Mouse (Mus musculus): ENCODE results near the gene Dlg2. TPM values are rescaled to one million over a fixed set of nuclear protein-coding genes. Genes with fewer than 3 reads are reported as not detected.

Dlg2 gene
- polyA plus RNA-seq, 1 experiment from 2014 or later: 38.4 TPM

- ATAC-seq: no peak
- Histone ChIP-seq H3K27me3 (replicated peaks; ENCODE audit: control insufficient read depth, insufficient read depth, low read length) (no peaks in the 10 kb centered on the region), H3K27ac (ENCODE audit: low read length) (no peak overlapping the region), H3K4me3 (replicated peaks; ENCODE audit: low read length) (no peak overlapping the region), H3K9me3 (ENCODE audit: control insufficient read depth, low read length) (no peaks in the 10 kb centered on the region), H3K9ac (replicated peaks; ENCODE audit: low read depth, low read length) (no peak overlapping the region), H3K4me1 (replicated peaks; ENCODE audit: control insufficient read depth, insufficient read depth, low read length) (no peaks in the 10 kb centered on the region), H3K36me3 (ENCODE audit: control insufficient read depth, insufficient read depth) (no peaks in the 10 kb centered on the region), H3K4me2 (ENCODE audit: low read length) (no peak overlapping the region)
- 63% methylated on average over 5 of the region's 5 CpGs for WGBS
These were observed 1932.0 kb downstream of the Dlg2 start for GRCm38 (mm10) chr7:92408479-92408878.

- Histone ChIP-seq H3K9me3 (ENCODE audit: control insufficient read depth, low read length) (no peaks in the 10 kb centered on the region), H3K27ac (ENCODE audit: low read length) (no peak overlapping the region), H3K4me1 (replicated peaks; ENCODE audit: control insufficient read depth, insufficient read depth, low read length) (no peaks in the 10 kb centered on the region; the same call in 1 of the 2 replicates), H3K36me3 (ENCODE audit: control insufficient read depth, insufficient read depth) (no peaks in the 10 kb centered on the region), H3K4me2 (ENCODE audit: low read length) (no peak overlapping the region), H3K27me3 (replicated peaks; ENCODE audit: control insufficient read depth, insufficient read depth, low read length) (no peaks in the 10 kb centered on the region), H3K9ac (replicated peaks; ENCODE audit: low read depth, low read length) (no peak overlapping the region), H3K4me3 (replicated peaks; ENCODE audit: low read length) (no peak overlapping the region)
- ATAC-seq: no peak
- 85% methylated on average over 10 of the region's 10 CpGs for WGBS
These were observed 1944.0 kb downstream of the Dlg2 start for GRCm38 (mm10) chr7:92420474-92420873.

GRCm38 (mm10) chr7:92423017-92423416, 1946.5 kb downstream of the Dlg2 start:
- ATAC-seq: no peak
- Histone ChIP-seq H3K27ac (ENCODE audit: low read length) (no peak overlapping the region), H3K9ac (replicated peaks; ENCODE audit: low read depth, low read length) (no peak overlapping the region), H3K4me3 (replicated peaks; ENCODE audit: low read length) (no peak overlapping the region), H3K36me3 (ENCODE audit: control insufficient read depth, insufficient read depth) (no peaks in the 10 kb centered on the region), H3K4me2 (ENCODE audit: low read length) (no peak overlapping the region), H3K27me3 (replicated peaks; ENCODE audit: control insufficient read depth, insufficient read depth, low read length) (no peaks in the 10 kb centered on the region; the same call in 1 of the 2 replicates), H3K9me3 (ENCODE audit: control insufficient read depth, low read length) (no peaks in the 10 kb centered on the region), H3K4me1 (replicated peaks; ENCODE audit: control insufficient read depth, insufficient read depth, low read length) (no peaks in the 10 kb centered on the region)
- WGBS: 86% methylated on average over 3 of the region's 3 CpGs

GRCm38 (mm10) chr7:92424703-92425102, 1948.2 kb downstream of the Dlg2 start:
- H3K9me3 ChIP-seq (ENCODE audit: control insufficient read depth, low read length): no peaks in the 10 kb centered on the region
- 72% methylated on average over 3 of the region's 3 CpGs for WGBS
- H3K9ac ChIP-seq (replicated peaks; ENCODE audit: low read depth, low read length): no peak overlapping the region
- no peak for ATAC-seq
- H3K4me1 ChIP-seq (replicated peaks; ENCODE audit: control insufficient read depth, insufficient read depth, low read length): 0 out of 2 replicates have a peak, but pooled peaks cover 2% of the 10 kb centered on the region
- no peak overlapping the region for H3K27ac ChIP-seq (ENCODE audit: low read length)
- H3K4me3 ChIP-seq (replicated peaks; ENCODE audit: low read length): no peak overlapping the region
- no peaks in the 10 kb centered on the region; the same call in 1 of the 2 replicates for H3K27me3 ChIP-seq (replicated peaks; ENCODE audit: control insufficient read depth, insufficient read depth, low read length)
- no peak overlapping the region for H3K4me2 ChIP-seq (ENCODE audit: low read length)
- no peaks in the 10 kb centered on the region for H3K36me3 ChIP-seq (ENCODE audit: control insufficient read depth, insufficient read depth)

GRCm38 (mm10) chr7:92427280-92427679, 1950.8 kb downstream of the Dlg2 start:
- no peak overlapping the region for H3K4me3 ChIP-seq (replicated peaks; ENCODE audit: low read length)
- H3K27me3 ChIP-seq (replicated peaks; ENCODE audit: control insufficient read depth, insufficient read depth, low read length): no peaks in the 10 kb centered on the region; the same call in 1 of the 2 replicates
- no peaks in the 10 kb centered on the region for H3K9me3 ChIP-seq (ENCODE audit: control insufficient read depth, low read length)
- no peak overlapping the region for H3K4me2 ChIP-seq (ENCODE audit: low read length)
- H3K4me1 ChIP-seq (replicated peaks; ENCODE audit: control insufficient read depth, insufficient read depth, low read length): 0 out of 2 replicates have a peak, but pooled peaks cover 2% of the 10 kb centered on the region
- 81% methylated on average over 4 of the region's 4 CpGs for WGBS
- no peak for ATAC-seq
- no peaks in the 10 kb centered on the region; the same call in 1 of the 2 replicates for H3K36me3 ChIP-seq (ENCODE audit: control insufficient read depth, insufficient read depth)
- no peak overlapping the region for H3K9ac ChIP-seq (replicated peaks; ENCODE audit: low read depth, low read length)
- no peak overlapping the region for H3K27ac ChIP-seq (ENCODE audit: low read length)

GRCm38 (mm10) chr7:92428629-92429028, 1952.2 kb downstream of the Dlg2 start:
- no peak overlapping the region for H3K27ac ChIP-seq (ENCODE audit: low read length)
- no peaks in the 10 kb centered on the region; the same call in 1 of the 2 replicates for H3K27me3 ChIP-seq (replicated peaks; ENCODE audit: control insufficient read depth, insufficient read depth, low read length)
- no peak overlapping the region for H3K4me2 ChIP-seq (ENCODE audit: low read length)
- no peaks in the 10 kb centered on the region for H3K9me3 ChIP-seq (ENCODE audit: control insufficient read depth, low read length)
- no peak for ATAC-seq
- no peaks in the 10 kb centered on the region; the same call in 1 of the 2 replicates for H3K36me3 ChIP-seq (ENCODE audit: control insufficient read depth, insufficient read depth)
- WGBS: 84% methylated on average over 5 of the region's 5 CpGs
- H3K4me3 ChIP-seq (replicated peaks; ENCODE audit: low read length): no peak overlapping the region
- 0 out of 2 replicates have a peak, but pooled peaks cover 2% of the 10 kb centered on the region for H3K4me1 ChIP-seq (replicated peaks; ENCODE audit: control insufficient read depth, insufficient read depth, low read length)
- no peak overlapping the region for H3K9ac ChIP-seq (replicated peaks; ENCODE audit: low read depth, low read length)

- Histone ChIP-seq H3K4me2 (ENCODE audit: low read length) (no peak overlapping the region), H3K9ac (replicated peaks; ENCODE audit: low read depth, low read length) (no peak overlapping the region), H3K36me3 (ENCODE audit: control insufficient read depth, insufficient read depth) (no peaks in the 10 kb centered on the region; the same call in 1 of the 2 replicates), H3K9me3 (ENCODE audit: control insufficient read depth, low read length) (no peaks in the 10 kb centered on the region), H3K27ac (ENCODE audit: low read length) (no peak overlapping the region), H3K4me1 (replicated peaks; ENCODE audit: control insufficient read depth, insufficient read depth, low read length) (0 out of 2 replicates have a peak, but pooled peaks cover 2% of the 10 kb centered on the region), H3K4me3 (replicated peaks; ENCODE audit: low read length) (no peak overlapping the region), H3K27me3 (replicated peaks; ENCODE audit: control insufficient read depth, insufficient read depth, low read length) (no peaks in the 10 kb centered on the region; the same call in 1 of the 2 replicates)
- ATAC-seq: no peak
- 75% methylated on average over 2 of the region's 2 CpGs for WGBS
These were observed 1953.8 kb downstream of the Dlg2 start for GRCm38 (mm10) chr7:92430254-92430653.

GRCm38 (mm10) chr7:92437168-92437567, 1960.7 kb downstream of the Dlg2 start:
- H3K27me3 ChIP-seq (replicated peaks; ENCODE audit: control insufficient read depth, insufficient read depth, low read length): no peaks in the 10 kb centered on the region
- no peaks in the 10 kb centered on the region for H3K9me3 ChIP-seq (ENCODE audit: control insufficient read depth, low read length)
- no peak overlapping the region for H3K4me3 ChIP-seq (replicated peaks; ENCODE audit: low read length)
- no peak overlapping the region for H3K9ac ChIP-seq (replicated peaks; ENCODE audit: low read depth, low read length)
- 79% methylated on average over 2 of the region's 2 CpGs for WGBS
- H3K4me2 ChIP-seq (ENCODE audit: low read length): no peak overlapping the region
- no peak for ATAC-seq
- no peak overlapping the region for H3K27ac ChIP-seq (ENCODE audit: low read length)
- H3K36me3 ChIP-seq (ENCODE audit: control insufficient read depth, insufficient read depth): no peaks in the 10 kb centered on the region
- no peaks in the 10 kb centered on the region for H3K4me1 ChIP-seq (replicated peaks; ENCODE audit: control insufficient read depth, insufficient read depth, low read length)

- H3K27me3 ChIP-seq (replicated peaks; ENCODE audit: control insufficient read depth, insufficient read depth, low read length): no peaks in the 10 kb centered on the region
- H3K36me3 ChIP-seq (ENCODE audit: control insufficient read depth, insufficient read depth): peaks cover 6% of the 10 kb centered on the region
- no peak overlapping the region for H3K4me2 ChIP-seq (ENCODE audit: low read length)
- WGBS: 91% methylated on average over 8 of the region's 8 CpGs
- no peak for ATAC-seq
- H3K27ac ChIP-seq (ENCODE audit: low read length): no peak overlapping the region
- H3K4me1 ChIP-seq (replicated peaks; ENCODE audit: control insufficient read depth, insufficient read depth, low read length): no peaks in the 10 kb centered on the region
- no peak overlapping the region for H3K4me3 ChIP-seq (replicated peaks; ENCODE audit: low read length)
- H3K9me3 ChIP-seq (ENCODE audit: control insufficient read depth, low read length): no peaks in the 10 kb centered on the region
- H3K9ac ChIP-seq (replicated peaks; ENCODE audit: low read depth, low read length): no peak overlapping the region
These were observed 1963.3 kb downstream of the Dlg2 start for GRCm38 (mm10) chr7:92439503-92440487.
